Mouse (Mus musculus) neural tube, embryonic 14.5 days (tissue): Measurements from ENCODE around the gene Lbhd2. TPM values are rescaled to one million over a fixed set of nuclear protein-coding genes. Genes with fewer than 3 reads are reported as not detected.

Experiments
- ATAC-seq: fragments of 200-750 bp; cut with Nextera tagmentation; 2 replicates; pipeline ENCODE4 v1.8.0; 2017; ENCODE audit warnings: low read depth, mild to moderate bottlenecking, moderate TSS enrichment, moderate library complexity
- H3K27ac ChIP-seq: fragments of 300-500 bp; sonication (generic); 2 replicates; pipeline ENCODE4 v1.5.1; 2014; ENCODE audit warnings: low read depth, mild to moderate bottlenecking, control low read depth, low read length, moderate library complexity, mixed read lengths
- H3K27me3 ChIP-seq: fragments of 300-500 bp; sonication (generic); 2 replicates; pipeline ENCODE4 v1.6.1; 2014; ENCODE audit warnings: low read length; ENCODE audit not compliant: control insufficient read depth, insufficient read depth
- H3K36me3 ChIP-seq: fragments of 300-500 bp; sonication (generic); 2 replicates; pipeline ENCODE4 v1.6.1; 2014; ENCODE audit warnings: low read length, mixed read lengths; ENCODE audit not compliant: control insufficient read depth, insufficient read depth
- H3K4me1 ChIP-seq: fragments of 300-500 bp; sonication (generic); 2 replicates; pipeline ENCODE4 v1.6.1; 2014; ENCODE audit warnings: low read length; ENCODE audit not compliant: control insufficient read depth, insufficient read depth
- H3K4me2 ChIP-seq: fragments of 300-500 bp; sonication (generic); 2 replicates; pipeline ENCODE4 v1.6.1; 2014; ENCODE audit warnings: mild to moderate bottlenecking, low read depth, low read length, control low read depth
- H3K4me3 ChIP-seq: fragments of 300-500 bp; sonication (generic); 2 replicates; pipeline ENCODE4 v1.5.1; 2014; ENCODE audit warnings: low read depth, low read length, control low read depth, mixed read lengths
- H3K9ac ChIP-seq: fragments of 300-500 bp; sonication (generic); replicated peaks from 2 replicates; pipeline ENCODE4 v1.6.1; 2014; ENCODE audit warnings: low read depth, mild to moderate bottlenecking, control low read depth, low read length, mixed read lengths
- H3K9me3 ChIP-seq: fragments of 300-500 bp; sonication (generic); 2 replicates; pipeline ENCODE4 v1.6.1; 2016; ENCODE audit warnings: low read length; ENCODE audit not compliant: control insufficient read depth
- WGBS: fragments of 180-500 bp; shearing (Covaris S2); extraction: QIAGEN DNeasy Blood & Tissue Kit; methylation state at CpG from one replicate; pipeline ENCODE4 v1.1.7; 2014; 5-methylcytosine and 5-hydroxymethylcytosine counted together
- polyA plus RNA-seq: library from polyadenylated mRNA; unstranded; fragments of >200 nt; fragmentation: Nextera tagmentation; extraction: Ambion mirVana; gene quantifications from 2 replicates; pipeline ENCODE4 v1.2.1, GENCODE M21; 2014

The Lbhd2 gene
- polyA plus RNA-seq, 1 experiment from 2014 or later, result 1.5 TPM

GRCm38 (mm10) chr12:111425789-111426460, 19.3 kb downstream of the Lbhd2 start:
- 21% methylated on average over 29 of the region's 29 CpGs for WGBS
- Histone ChIP-seq H3K4me1 (peaks cover 7% of the 10 kb centered on the region; the same call in 1 of the 2 replicates), H3K27me3 (peaks cover 73% of the 10 kb centered on the region), H3K4me3 (no peak overlapping the region), H3K4me2 (no peak overlapping the region; the same call in 1 of the 2 replicates), H3K27ac (no peak overlapping the region), H3K9me3 (no peaks in the 10 kb centered on the region), H3K36me3 (no peaks in the 10 kb centered on the region), H3K9ac (no peak overlapping the region)
- ATAC-seq, result peak; percentile 45; the same call in 1 of the 2 replicates

DNA sequence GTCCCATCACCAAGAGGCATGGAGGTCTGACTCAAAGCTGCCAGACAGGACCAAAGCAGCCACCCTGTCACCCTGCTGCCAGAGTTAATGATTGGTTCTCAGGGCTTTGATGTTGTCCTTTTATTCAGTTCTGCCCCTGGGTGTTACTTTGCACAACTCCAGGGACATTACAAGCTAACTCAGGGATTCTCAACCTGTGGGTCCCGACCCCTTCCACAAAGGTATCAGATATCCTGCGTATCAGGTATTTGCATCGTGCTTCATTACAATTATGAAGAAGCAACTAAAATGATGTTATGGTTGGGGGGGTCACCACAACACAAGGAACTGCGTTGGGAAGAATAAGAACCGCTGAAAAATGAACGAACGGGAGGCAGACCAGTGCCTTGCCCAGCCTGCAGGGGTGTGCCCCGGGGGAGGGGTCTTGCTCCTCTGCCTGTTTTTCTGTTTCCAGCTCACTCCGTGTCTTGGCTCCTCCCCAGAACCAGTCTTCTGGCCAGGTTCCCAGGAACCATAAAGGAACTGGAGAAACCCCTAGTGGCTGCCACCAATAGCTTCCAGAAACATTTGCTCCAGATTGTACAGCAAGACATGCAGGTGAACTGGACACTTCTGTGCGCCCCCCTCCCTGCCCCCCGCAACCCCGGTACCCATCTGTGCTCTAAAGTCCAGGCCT, 21.0 kb downstream of the Lbhd2 start:
- Histone ChIP-seq H3K27me3 (peaks cover 79% of the 10 kb centered on the region), H3K27ac (no peak overlapping the region), H3K36me3 (no peaks in the 10 kb centered on the region), H3K9me3 (no peaks in the 10 kb centered on the region), H3K4me2 (no peak overlapping the region), H3K4me3 (no peak overlapping the region), H3K9ac (no peak overlapping the region), H3K4me1 (peaks cover 7% of the 10 kb centered on the region; the same call in 1 of the 2 replicates)
- 44% methylated on average over 12 of the region's 12 CpGs for WGBS
- no peak for ATAC-seq

- peaks cover 7% of the 10 kb centered on the region; the same call in 1 of the 2 replicates for H3K4me1 ChIP-seq
Measured at GRCm38 (mm10) chr12:111428364-111428763, 21.8 kb downstream of the Lbhd2 start.

DNA sequence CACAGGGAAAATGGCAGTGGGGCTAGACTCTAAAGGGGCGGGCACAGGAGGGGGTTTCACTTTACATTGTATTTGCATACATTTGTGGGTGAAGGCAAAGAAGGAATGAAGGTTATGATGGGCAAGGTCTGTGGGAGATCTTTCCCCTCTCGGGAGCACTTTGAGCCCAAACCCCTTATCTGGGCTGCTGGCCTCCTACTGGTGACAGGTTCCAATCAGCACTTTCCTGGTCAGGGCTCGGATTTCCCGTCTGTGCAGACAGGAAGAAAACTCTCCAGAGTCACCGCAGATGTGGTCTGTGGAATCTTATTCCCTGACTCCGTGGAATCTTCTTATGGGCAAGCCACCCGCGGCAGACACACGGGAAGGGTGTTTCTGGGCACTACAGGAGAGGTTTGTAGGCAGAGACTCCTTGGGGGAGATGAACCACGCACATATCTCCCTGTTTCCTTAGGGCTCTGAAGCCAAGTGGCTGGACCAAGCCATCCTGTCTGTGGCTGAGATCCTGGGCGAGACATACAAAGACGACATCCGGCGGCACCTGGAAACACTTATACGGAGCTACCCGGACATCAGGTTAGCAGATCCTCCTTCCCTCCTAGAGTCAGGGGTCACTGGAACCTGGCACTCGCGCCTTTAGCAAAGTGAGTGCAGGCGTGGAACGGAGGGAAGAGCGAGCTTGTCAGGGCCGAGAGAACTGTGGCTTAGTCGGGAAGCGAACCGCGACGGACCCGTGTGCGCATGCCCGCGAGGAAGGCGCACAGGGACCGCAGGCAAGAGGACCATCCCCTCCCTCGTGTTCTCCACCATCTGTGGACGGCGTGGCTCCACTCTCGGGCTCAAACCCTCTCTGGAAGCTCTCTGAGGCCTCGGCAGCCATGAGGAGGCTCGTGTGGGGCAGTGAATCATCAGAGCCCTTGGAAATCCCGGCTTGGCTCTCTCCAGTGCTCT, 22.6 kb downstream of the Lbhd2 start:
- no peaks in the 10 kb centered on the region for H3K36me3 ChIP-seq
- H3K4me3 ChIP-seq, result peak overlapping the region; percentile 36
- H3K27me3 ChIP-seq, result peaks cover 63% of the 10 kb centered on the region
- peaks cover 7% of the 10 kb centered on the region; the same call in 1 of the 2 replicates for H3K4me1 ChIP-seq
- H3K9ac ChIP-seq, result peak overlapping the region; percentile 51
- no peaks in the 10 kb centered on the region for H3K9me3 ChIP-seq
- no peak overlapping the region for H3K27ac ChIP-seq
- peak overlapping the region; percentile 66 for H3K4me2 ChIP-seq
- under 1% methylated on average over 40 of the region's 40 CpGs for WGBS
- peak; percentile 35; the same call in 1 of the 2 replicates for ATAC-seq

More at GRCm38 (mm10) chr12:111428364-111428763, 21.8 kb downstream of the Lbhd2 start:
- Histone ChIP-seq H3K9ac (no peak overlapping the region), H3K4me2 (no peak overlapping the region; the same call in 1 of the 2 replicates), H3K27me3 (peaks cover 71% of the 10 kb centered on the region), H3K27ac (no peak overlapping the region), H3K36me3 (no peaks in the 10 kb centered on the region), H3K4me3 (no peak overlapping the region), H3K9me3 (no peaks in the 10 kb centered on the region)
- no peak for ATAC-seq
- 21% methylated on average over 8 of the region's 8 CpGs for WGBS

DNA sequence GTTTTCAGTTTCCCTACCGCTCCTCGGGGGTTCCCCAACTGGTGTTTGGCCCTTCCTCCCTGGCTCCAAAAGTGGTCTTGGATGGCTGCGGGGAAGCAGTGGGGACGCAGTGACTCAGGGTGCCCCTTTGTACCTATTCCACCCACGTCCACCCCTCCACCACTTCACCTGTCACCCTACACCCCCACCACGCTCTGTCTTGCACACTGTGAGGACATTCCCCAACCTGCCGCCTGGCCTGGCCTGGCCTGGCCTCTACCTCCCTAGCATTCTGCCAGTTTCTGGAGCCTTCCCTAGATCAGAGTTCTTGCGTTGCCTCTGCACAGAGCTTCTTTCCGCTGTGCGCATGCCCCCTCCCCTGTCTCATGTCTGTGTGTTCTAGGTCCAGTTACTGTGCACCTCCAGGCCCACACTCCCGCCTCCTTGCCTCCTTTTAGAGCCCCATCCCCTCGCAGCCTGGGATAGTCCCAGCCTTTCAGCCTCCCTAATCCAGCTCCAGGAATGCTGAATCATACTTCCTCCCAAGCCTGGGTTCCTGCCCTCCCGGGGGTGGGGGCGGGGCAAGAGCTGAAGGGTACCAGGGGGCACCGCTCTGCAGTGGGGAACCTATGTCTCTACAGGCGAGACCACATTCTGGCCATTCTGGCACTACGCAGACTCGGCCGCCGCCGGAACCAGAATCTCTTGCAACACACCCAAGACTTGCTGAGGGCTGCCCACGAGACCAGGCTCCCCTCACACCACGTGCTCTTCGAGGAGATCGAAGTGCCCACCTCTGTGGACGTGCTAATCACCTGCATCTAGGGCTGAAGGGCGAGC, 23.6 kb downstream of the Lbhd2 start:
- Histone ChIP-seq H3K36me3 (no peaks in the 10 kb centered on the region), H3K4me1 (peaks cover 7% of the 10 kb centered on the region; the same call in 1 of the 2 replicates), H3K27me3 (peaks cover 53% of the 10 kb centered on the region), H3K4me2 (peak overlapping the region; percentile 66), H3K9ac (no peak overlapping the region), H3K9me3 (no peaks in the 10 kb centered on the region), H3K4me3 (peak overlapping the region; percentile 36), H3K27ac (no peak overlapping the region)
- 8% methylated on average over 27 of the region's 27 CpGs for WGBS
- no peak for ATAC-seq

- no peaks in the 10 kb centered on the region for H3K9me3 ChIP-seq
- no peak overlapping the region for H3K9ac ChIP-seq
- H3K36me3 ChIP-seq, result no peaks in the 10 kb centered on the region
- WGBS, result 26% methylated on average over 14 of the region's 14 CpGs
- H3K4me3 ChIP-seq, result no peak overlapping the region
- no peak for ATAC-seq
- H3K27me3 ChIP-seq, result peaks cover 47% of the 10 kb centered on the region
- H3K27ac ChIP-seq, result no peak overlapping the region
- H3K4me2 ChIP-seq, result no peak overlapping the region
- H3K4me1 ChIP-seq, result peaks cover 7% of the 10 kb centered on the region; the same call in 1 of the 2 replicates
Measured at GRCm38 (mm10) chr12:111430868-111431817, 24.5 kb downstream of the Lbhd2 start.

- no peak overlapping the region for H3K4me3 ChIP-seq
- H3K9ac ChIP-seq, result no peak overlapping the region
- H3K4me2 ChIP-seq, result no peak overlapping the region
- H3K27me3 ChIP-seq, result peaks cover 46% of the 10 kb centered on the region
- no peak overlapping the region for H3K27ac ChIP-seq
- H3K36me3 ChIP-seq, result no peaks in the 10 kb centered on the region
- peaks cover 7% of the 10 kb centered on the region; the same call in 1 of the 2 replicates for H3K4me1 ChIP-seq
- 33% methylated on average over 4 of the region's 4 CpGs for WGBS
- H3K9me3 ChIP-seq, result no peaks in the 10 kb centered on the region
- no peak for ATAC-seq
Measured at GRCm38 (mm10) chr12:111432097-111432496, 25.5 kb downstream of the Lbhd2 start.
